Mouse (Mus musculus): ENCODE measurements around the gene Tmem176a.

DNA sequence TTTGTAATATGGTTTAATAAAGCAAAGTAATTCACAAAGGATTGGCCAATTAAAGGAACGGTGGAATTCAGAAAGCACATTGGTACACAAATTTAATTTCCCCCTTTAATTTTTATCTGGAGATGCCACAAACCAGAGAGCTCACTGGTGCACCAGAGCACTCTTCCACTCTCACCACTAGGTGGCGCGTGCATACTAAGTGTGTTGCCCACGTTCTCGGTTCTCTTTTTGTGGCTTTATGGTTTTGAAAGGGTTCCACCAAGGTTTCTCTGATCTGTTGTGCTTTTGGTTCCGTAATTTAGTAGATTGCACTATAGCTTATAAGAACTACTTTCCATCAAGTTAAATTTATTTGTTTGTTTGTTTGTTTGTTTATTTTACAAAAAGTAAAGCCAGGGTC lies 22.9 kb upstream of the Tmem176a start:
- TF ChIP-seq CTCF (IDR thresholded peaks at IDR 0.05; ENCODE audit: low read depth) (peak; percentile 95), EP300 (optimal IDR thresholded peaks at IDR 0.05) (no peak)
